Mouse (Mus musculus): ENCODE data around the gene Enam.
"Not testable (repeated sequence)": the region's sequence is repeated elsewhere in the genome, so short reads cannot be mapped to it uniquely, and the experiment has no call there.

The Enam gene

DNA sequence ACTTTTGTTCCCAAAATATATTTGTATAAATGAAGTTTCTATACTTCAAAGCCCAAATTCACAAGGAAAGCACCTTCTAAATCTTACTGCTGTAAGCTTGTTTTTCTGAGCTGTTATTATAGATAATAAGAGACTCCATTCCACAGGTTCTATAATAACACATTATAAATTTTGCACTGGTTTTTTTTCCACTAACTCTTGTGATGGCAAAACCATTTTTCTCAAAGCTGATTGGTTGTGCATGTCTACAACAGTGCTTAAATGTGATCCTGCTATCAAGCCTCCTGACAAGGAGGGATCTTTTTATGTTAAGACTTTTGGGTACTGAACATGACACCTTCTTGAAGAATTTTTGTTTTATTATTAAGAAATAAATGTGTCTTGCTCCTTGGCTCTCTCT lies at the start of gene Enam:
Gene Enam (plus strand): TSS at position 301 of the 400 bp plus-strand sequence.
- DNase-seq (ENCODE audit: low spot score), result no peak

DNA sequence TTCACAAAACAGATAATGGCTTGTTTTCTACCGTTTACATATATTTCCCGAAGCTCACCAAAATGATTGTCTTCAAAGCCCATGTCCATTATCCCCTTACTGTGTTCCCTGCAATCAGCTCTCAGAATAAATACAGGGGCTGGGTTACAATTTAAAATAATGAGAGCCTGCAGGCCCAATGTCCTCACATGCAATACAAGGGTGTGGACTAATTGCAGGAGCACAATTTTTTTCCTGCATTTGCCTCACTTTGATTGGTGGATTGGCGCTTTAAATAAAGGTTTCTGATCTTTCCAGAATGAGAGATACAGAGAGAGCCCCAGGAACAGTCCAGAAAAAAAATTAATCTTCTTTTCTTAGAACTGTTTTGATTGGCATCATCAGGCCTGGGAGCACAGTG lies 32.1 kb upstream of the Enam start, which contains the start of gene Ambn:
Gene Ambn (plus strand): TSS at position 301 of the 400 bp plus-strand sequence.
- DNase-seq (ENCODE audit: low spot score), result no peak

DNA sequence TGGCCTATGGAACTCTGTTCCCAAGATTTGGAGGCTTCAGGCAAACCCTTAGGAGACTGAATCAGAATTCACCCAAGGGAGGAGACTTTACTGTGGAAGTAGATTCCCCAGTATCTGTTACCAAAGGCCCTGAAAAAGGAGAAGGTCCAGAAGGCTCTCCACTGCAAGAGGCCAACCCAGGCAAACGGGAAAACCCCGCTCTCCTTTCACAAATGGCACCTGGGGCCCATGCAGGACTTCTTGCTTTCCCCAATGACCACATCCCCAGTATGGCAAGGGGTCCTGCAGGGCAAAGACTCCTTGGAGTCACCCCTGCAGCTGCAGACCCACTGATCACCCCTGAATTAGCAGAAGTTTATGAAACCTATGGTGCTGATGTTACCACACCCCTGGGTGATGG lies 20.3 kb upstream of the Enam start:
- DNase-seq (ENCODE audit: low spot score), result no peak

DNA sequence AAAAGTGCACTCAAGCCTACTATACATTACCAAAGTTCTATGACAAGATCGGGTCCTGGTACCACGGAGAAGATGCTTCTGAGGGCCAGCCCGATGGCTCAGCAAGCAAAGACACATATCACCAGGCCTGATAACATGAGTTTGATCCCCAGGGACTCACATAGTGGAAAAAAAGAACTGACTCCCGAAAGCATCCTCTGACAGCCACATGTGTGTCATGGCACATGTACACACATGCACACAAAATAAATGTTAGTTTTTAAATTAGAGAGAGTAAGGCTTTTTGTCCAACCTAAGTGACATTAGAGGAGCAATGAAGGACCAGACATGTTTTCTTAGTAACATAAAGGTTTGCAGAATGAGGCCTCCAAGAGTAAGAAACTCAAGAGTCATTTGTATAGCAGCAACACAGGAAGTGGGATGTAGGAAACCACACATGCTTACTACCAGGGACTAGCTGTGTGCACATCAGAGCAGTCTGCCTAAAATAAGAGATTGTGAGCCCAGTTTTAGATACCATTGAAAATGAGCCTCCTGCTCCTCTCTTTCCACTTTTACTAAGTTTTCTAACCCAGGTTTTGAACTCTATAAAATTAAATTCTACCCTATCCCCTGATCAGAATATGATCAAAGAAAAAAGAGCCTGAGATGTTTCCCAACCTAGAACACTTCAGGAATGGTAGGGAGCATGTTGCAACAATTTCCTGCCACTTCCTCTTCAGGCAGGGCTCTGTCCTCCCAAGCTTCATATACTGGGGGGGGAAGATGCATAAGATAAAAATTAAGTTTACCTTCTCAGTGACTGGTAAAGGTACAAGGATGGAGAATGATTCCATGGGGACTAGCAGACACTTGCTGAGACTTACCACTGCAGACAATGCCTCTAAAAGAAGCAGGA lies 18.7 kb upstream of the Enam start:
- no peak for DNase-seq (ENCODE audit: low spot score)

DNA sequence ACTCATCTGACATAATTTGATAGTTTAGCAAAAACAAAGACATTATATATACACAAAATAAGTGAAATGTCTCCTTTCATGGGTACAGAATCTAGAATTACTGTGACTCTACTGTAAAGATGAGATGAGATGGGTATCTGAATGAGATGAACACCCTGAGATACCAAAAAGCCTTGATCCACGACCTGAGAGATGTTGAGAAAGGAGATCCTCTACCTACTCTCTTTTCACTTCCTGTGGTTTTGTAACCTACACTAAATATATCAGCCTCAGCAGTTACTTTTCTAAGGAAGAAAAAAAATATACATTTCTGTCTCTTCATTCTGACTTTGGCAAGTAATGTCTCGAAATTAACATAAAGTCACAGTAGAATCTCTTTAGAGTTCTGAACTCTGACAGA lies 1.2 kb downstream of the Enam start:
- no peak for DNase-seq (ENCODE audit: low spot score)

DNA sequence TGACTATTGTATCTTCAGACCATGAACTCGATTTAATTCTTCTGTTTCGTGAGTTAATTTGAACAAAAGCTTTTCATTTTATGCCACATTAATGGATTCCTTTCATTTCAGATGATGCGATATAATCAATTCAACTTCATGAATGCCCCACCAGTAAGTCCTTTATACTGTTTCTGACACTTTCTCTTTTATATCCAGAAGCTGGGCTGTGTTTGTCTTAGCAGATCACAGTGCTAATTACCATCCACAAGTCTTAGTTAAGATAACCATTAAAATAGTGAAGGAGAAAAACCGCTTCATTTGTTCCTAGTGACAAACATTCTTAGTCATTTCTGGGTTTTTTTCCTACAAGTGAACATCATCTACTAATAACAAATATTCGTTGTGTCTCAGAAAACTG lies 3.3 kb downstream of the Enam start:
- DNase-seq (ENCODE audit: low spot score), result no peak

GRCm38 (mm10) chr5:88499781-88500180 lies 12.0 kb downstream of the Enam start:
- DNase-seq (ENCODE audit: low spot score), result no peak

GRCm38 (mm10) chr5:88508555-88508954 lies 20.8 kb downstream of the Enam start:
- DNase-seq (ENCODE audit: low spot score), result no peak

GRCm38 (mm10) chr5:88508990-88509389 lies 21.2 kb downstream of the Enam start:
- DNase-seq (ENCODE audit: low spot score), result no peak

GRCm38 (mm10) chr5:88519232-88519631 lies 31.5 kb downstream of the Enam start:
- no peak for DNase-seq (ENCODE audit: low spot score)

- no peak for DNase-seq (ENCODE audit: low spot score)
These were observed 39.9 kb downstream of the Enam start, which contains the start of gene Jchain for GRCm38 (mm10) chr5:88527657-88528056. Gene Jchain, minus strand, starts transcription at chr5:88527891.

GRCm38 (mm10) chr5:88530908-88531307 lies 43.1 kb downstream of the Enam start:
- DNase-seq (ENCODE audit: low spot score), result no peak

DNA sequence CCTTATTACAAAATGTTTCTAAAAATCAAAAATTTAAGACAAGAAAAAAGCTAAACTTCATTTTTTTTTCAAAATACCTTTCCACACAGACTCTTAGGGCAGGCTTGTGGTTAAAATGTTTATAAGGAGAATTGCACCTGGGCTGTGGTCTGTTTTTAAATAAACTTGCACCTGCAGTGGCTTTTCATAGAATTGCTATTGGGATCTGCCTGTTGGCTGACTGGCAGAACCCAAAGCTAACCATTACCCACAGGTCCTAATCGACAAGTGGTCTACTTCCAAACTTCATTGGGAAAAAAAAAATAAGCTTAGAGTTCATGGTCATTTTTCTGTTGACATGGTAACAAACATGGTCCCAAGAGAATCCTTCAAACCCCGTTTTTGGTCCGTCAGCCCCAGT lies 46.9 kb downstream of the Enam start:
- no peak for DNase-seq (ENCODE audit: low spot score)

DNA sequence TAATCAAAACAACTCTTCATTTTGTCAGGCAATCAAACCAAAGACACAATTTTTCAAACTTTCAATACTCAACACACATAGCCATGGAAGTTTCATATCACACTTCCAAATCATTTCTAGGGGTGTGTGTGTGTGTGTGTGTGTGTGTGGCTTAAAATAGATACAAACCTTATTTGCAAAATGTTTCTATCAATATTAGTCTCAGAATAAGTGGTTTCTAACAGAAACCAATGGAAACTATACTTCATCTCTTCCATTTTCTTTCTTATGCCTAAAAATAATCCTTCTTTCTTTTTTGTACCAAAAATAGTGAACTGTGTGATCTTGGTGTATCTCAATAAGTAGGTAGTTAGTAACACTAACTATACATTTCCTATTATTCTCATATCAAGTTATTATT lies 53.1 kb downstream of the Enam start:
- DNase-seq (ENCODE audit: low spot score), result no peak

DNA sequence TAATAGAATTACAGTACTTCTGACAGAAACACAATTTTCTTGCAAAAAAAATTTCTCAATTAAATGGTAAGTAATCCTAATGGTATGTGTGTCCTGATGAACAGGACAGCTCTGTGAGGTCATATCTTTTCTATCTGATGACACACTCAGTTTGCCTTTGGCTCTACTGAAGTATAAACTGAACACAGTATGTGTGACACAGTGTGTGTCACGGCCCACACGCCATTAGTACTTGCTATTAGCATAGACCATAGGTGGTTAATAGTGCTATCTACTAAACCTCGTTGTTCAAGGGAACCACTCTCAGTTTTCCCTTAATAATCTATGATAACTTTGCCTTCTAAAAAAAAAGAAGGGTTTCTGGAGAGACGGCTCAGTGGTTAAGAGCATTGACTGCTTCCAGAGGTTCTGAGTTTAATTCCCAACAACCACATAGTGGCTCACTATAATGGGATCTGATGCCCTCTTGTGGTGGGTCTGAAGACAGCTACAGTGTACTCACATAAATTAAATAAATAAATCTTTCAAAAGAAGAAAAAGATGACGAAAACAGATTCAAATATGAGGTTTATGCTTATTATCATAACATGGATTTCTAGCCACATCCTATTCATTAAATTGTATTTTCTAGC lies 55.0 kb downstream of the Enam start:
- no peak for DNase-seq (ENCODE audit: low spot score)

- not testable (repeated sequence) for DNase-seq (ENCODE audit: low spot score)
These were observed 56.6 kb downstream of the Enam start for GRCm38 (mm10) chr5:88544411-88544810.

- DNase-seq (ENCODE audit: low spot score), result no peak
These were observed 57.8 kb downstream of the Enam start for GRCm38 (mm10) chr5:88545536-88545935.

DNA sequence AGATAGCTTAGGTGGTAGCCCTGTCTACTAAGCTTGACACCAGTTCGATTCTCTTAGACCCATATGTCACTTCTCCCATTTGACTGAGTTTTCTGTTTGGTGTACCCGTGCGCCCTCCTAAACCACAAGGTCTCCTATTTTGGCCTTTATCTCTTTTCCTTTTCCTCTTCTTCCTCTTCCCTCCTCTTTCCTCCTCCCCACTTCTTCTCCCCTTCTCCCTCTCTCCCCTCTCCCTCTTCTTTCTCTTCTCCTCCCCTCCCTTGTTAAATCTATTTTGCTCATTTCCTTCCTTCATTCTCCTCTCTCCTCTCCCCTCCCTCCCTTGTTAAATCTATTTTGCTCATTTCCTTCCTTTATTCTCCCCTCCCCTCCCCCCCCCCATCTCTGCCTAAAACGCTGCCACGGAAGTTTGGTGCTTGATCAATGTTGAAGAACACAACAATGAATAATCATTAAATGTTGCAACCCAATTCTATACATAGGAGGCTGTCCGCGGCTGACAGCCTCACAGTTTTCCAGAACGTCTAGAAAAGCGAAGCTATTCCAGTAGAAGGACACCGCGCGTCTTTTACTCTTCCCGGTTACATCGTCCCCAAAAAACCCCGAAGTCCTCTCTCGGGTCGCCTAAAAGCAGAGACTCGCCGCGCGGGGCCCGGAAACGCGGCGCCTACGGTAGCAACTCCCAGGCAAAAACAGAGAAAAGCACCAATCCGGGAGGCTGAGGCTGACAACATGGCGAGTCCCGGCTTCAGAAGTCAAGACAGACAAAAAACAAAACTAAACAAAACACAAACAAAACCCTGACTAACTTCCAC lies 65.7 kb downstream of the Enam start:
- no peak for DNase-seq (ENCODE audit: low spot score)

DNA sequence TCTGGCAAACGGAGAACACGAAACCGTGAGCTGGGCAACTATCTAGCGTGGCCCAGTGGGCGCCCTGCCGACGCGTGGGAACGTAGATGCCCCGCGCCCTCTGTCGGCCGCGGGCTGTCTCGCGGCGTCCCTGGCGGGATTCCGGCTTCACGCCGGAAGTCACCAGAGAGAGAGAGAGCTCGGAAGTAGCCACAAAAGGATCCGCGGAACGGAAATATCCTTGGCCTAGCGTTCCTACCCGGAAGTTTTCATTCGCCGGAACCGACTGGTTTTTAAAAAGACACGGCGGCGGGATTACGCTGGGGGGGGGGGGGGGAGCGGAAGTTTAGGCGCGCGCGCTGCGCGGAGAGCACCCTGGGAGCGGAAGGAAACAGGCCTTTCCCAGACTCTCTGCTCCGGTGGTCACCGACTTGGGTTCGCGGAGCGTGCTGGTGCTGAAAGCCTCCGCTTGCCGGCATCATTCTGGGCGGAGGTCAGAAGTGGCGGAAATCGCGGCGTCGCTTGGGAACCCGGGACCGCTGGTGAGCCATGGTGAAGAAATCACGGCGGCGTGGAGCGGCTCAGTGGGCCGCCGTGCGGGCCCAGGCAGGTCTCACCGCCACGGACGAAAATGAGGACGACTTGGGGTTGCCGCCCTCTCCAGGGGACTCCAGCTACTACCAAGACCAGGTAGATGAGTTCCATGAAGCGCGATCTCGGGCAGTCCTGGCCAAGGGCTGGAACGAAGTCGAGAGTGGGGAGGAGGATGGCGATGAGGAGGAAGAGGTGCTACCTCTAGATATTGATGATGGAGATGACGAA lies 66.5 kb downstream of the Enam start, which contains the start of gene Utp3:
Gene Utp3 (plus strand): TSS at position 377 of the 801 bp plus-strand sequence.
- peak; percentile 88 for DNase-seq (ENCODE audit: low spot score)

Measured in spleen, adult 12 weeks (tissue).